ENCODE assay signal across 8 mouse cellular contexts in the genomic region with DNA sequence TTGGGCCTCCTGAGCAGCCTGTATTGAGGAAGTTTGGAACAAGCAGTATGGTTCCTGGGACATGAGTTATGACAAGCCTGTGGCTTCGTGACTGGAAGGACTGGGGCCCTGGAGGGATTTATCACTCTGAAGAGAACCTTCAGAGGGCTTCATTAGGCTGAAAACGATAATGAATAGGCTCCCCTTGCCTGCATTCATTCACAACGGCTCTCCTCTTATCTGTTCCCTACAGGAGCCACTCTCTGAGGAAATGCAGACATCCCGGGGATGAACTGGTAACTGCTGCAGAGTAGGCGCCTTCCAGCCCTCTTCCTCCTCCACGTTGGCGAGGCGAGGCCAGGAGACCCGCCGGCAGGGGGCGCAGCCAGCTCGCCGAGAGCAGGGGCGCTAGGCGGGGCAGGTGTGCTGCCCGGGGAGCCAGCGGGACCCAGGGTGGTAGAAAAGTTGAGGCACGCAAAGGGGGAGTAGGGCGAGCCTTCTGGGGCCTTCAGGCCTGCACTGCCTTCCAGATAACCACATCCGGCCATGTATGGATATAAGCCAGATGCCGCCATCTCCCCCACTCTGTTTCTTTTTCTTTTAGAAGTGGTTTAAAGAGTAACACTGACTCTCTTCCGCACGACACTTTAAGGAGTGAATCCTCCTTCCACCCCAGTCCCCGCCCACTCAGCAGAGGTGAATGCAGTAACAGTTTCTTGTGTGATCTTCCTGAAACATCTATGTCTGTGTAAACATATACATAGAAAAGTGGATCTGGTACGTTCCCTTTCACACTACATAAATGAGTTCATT. TPM values are rescaled to one million over a fixed set of nuclear protein-coding genes. Genes with fewer than 3 reads are reported as not detected.
DNase-seq lines count a peak whose midpoint lies in the region; ATAC-seq lines count a peak whose summit lies in the region.

No protein-coding gene starts in this region.

- H3K9me3 ChIP-seq in hindbrain, embryonic 10.5 days = no peaks in the 10 kb centered on the region

- ATAC-seq in frontal cortex, adult (ENCODE audit: low TSS enrichment) = peak; percentile 70

- peak overlapping the region; percentile 73 for H3K27ac ChIP-seq in hindbrain, embryonic 10.5 days

- no peak overlapping the region; the same call in 1 of the 2 replicates for H3K4me3 ChIP-seq in hindbrain, embryonic 10.5 days

- H3K27me3 ChIP-seq in hindbrain, embryonic 10.5 days (ENCODE audit: insufficient read depth, poor library complexity, severe bottlenecking) = peaks cover 86% of the 10 kb centered on the region

- peaks cover 65% of the 10 kb centered on the region for H3K4me1 ChIP-seq in hindbrain, embryonic 10.5 days (replicated peaks)

- 10% methylated on average over 25 of the region's 25 CpGs for WGBS in hindbrain, embryonic 10.5 days

- H3K36me3 ChIP-seq in hindbrain, embryonic 10.5 days = no peaks in the 10 kb centered on the region

- peak; percentile 85 for DNase-seq in MEL-GATA-1-ER (ENCODE audit: extremely low read depth, low read depth)
- DNase-seq in cerebellum, adult 18-20 months = peak; percentile 53 to 76
- peak; percentile 83 for DNase-seq in hindbrain, embryonic 10.5 days (ENCODE audit: low spot score)
- DNase-seq in layer of hippocampus, postnatal 14 days (ENCODE audit: low spot score in 2 of 2) = peak; percentile 63 to 74
- DNase-seq in lung, postnatal 36 days = peak; percentile 80
- DNase-seq in right cerebral cortex, adult 18-20 months = peak; percentile 75
- peak; percentile 63 to 75 for DNase-seq in urinary bladder, adult 18-20 months (ENCODE audit: low spot score in 2 of 2)

RNA-seq across cellular contexts. Expression of gene Dlk1, which starts 14.9 kb away (rescaled TPM):
- polyA plus RNA-seq in hindbrain, embryonic 10.5 days (2016; fragmentation: Nextera tagmentation; extraction: Ambion mirVana) = 64.4 and 82.8 TPM in 2 replicates
- total RNA-seq in layer of hippocampus, postnatal 14 days (2021) = 1 to 10 TPM; 1.9 to 2.3 TPM
